Mouse (Mus musculus): Measurements from ENCODE around the gene Pex26.

- TF ChIP-seq POLR2A (IDR thresholded peaks at IDR 0.05; ENCODE audit: low read depth, low read length) (no peak), CTCF (IDR thresholded peaks at IDR 0.05; ENCODE audit: borderline replicate concordance, insufficient read depth, low read length) (no peak)
Observed at GRCm38 (mm10) chr6:121148360-121148759, 35.1 kb upstream of the Pex26 start.

Data from embryonic fibroblast, embryonic 13.5 days (primary cell).